Mouse (Mus musculus): Measurements from ENCODE around the gene BC030499.

GRCm38 (mm10) chr11:78289146-78289763 is 1.4 kb upstream of the BC030499 start:
- no peak for TF ChIP-seq CTCF (IDR thresholded peaks at IDR 0.05; ENCODE audit: borderline replicate concordance, insufficient read depth, low read depth, low read length)
- TF ChIP-seq POLR2A (IDR thresholded peaks at IDR 0.05; ENCODE audit: borderline replicate concordance, insufficient read depth, low read length) = no peak

All from cerebellum, adult 2 months (tissue).